Mouse (Mus musculus) heart, embryonic 13.5 days (tissue): ENCODE results near the gene Cnbp. TPM values are rescaled to one million over a fixed set of nuclear protein-coding genes. Genes with fewer than 3 reads are reported as not detected.

Experiments used
- ATAC-seq: fragments of 200-750 bp; cut with Nextera tagmentation; 2 replicates; pipeline ENCODE4 v1.8.0; 2017; ENCODE audit warnings: moderate TSS enrichment; ENCODE audit not compliant: insufficient number of reproducible peaks, low FRiP score, low TSS enrichment; ENCODE audit errors: extremely low read depth
- H3K27ac ChIP-seq: fragments of 300-500 bp; sonication (generic); replicated peaks from 2 replicates; pipeline ENCODE4 v1.5.1; 2015; ENCODE audit warnings: moderate library complexity, mild to moderate bottlenecking, inconsistent platforms
- H3K27me3 ChIP-seq: fragments of 300-500 bp; sonication (generic); replicated peaks from 2 replicates; pipeline ENCODE4 v1.6.1; 2015; ENCODE audit warnings: mild to moderate bottlenecking, inconsistent platforms
- H3K36me3 ChIP-seq: fragments of 300-500 bp; sonication (generic); 2 replicates; pipeline ENCODE4 v1.6.1; 2015; ENCODE audit warnings: mild to moderate bottlenecking, inconsistent platforms
- H3K4me1 ChIP-seq: fragments of 300-500 bp; sonication (generic); 2 replicates; pipeline ENCODE4 v1.6.1; 2015; ENCODE audit warnings: inconsistent platforms
- H3K4me2 ChIP-seq: fragments of 300-500 bp; sonication (generic); 2 replicates; pipeline ENCODE4 v1.6.1; 2015; ENCODE audit warnings: inconsistent platforms, mild to moderate bottlenecking, moderate library complexity
- H3K4me3 ChIP-seq: fragments of 300-500 bp; sonication (generic); 2 replicates; pipeline ENCODE4 v1.5.1; 2015; ENCODE audit warnings: moderate library complexity, mild to moderate bottlenecking, inconsistent platforms
- H3K9ac ChIP-seq: fragments of 300-500 bp; sonication (generic); 2 replicates; pipeline ENCODE4 v1.6.1; 2015; ENCODE audit warnings: inconsistent platforms, mild to moderate bottlenecking, moderate library complexity
- H3K9me3 ChIP-seq: fragments of 300-500 bp; sonication (generic); 2 replicates; pipeline ENCODE4 v1.6.1; 2016; ENCODE audit warnings: inconsistent platforms
- WGBS: fragments of 180-500 bp; shearing (Covaris S2); methylation state at CpG from one replicate; pipeline ENCODE4 v1.1.7; 2015; ENCODE audit warnings: mixed read lengths; 5-methylcytosine and 5-hydroxymethylcytosine counted together
- polyA plus RNA-seq: library from polyadenylated mRNA; unstranded; fragments of >200 nt; fragmentation: Nextera tagmentation; extraction: Ambion mirVana; gene quantifications from 2 replicates; pipeline ENCODE4 v1.2.1, GENCODE M21; 2015

The Cnbp gene
- polyA plus RNA-seq = 722 and 777 TPM in 2 replicates

DNA sequence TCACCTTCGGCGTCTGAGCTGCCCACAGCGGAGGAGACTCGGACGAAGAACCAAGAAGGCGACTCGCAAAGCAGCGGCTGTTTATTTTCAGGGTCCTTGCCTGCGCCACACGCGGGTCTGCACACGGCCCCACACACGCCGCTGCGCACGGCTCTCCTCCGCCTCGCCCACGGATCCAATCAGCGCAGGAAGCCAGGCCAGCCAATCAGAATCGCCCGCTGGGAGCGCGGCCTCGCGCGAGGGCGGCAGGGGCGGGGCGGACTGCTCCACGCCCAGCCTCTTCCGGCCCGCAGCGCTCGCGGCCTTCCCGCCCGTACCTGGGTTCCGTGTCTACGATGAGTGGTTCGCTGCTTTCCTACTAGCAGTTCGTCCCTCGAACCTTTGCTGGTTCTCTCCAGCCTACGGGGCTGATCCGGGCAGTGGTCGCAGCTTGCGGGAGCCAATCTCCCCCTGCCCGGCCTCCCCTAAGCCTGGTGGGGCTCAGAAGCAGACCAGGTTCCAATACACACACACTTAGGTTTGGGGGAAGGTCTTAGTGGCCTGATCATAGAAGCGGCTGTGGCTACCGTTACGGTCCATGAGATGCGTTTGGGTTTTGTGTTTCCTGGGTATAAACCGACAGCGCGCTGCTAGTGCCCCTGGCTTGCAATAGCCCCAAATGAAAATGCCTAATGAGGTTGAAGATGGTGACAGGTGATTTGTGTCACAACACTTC is at the start of gene Cnbp:
Gene Cnbp (minus strand): TSS at position 207 of the 715 bp plus-strand sequence.
- ATAC-seq = peak; percentile 97
- H3K9me3 ChIP-seq = no peaks in the 10 kb centered on the region
- WGBS = under 1% methylated on average over 53 of the region's 55 CpGs
- H3K4me2 ChIP-seq = peak within 1 kb of the TSS; percentile 78
- peaks cover 34% of the 10 kb centered on the region for H3K4me1 ChIP-seq
- H3K4me3 ChIP-seq = peak within 1 kb of the TSS; percentile 90
- H3K27ac ChIP-seq = peak within 1 kb of the TSS; percentile 93
- peaks cover 15% of the 10 kb centered on the region for H3K36me3 ChIP-seq
- no peaks in the 10 kb centered on the region for H3K27me3 ChIP-seq
- H3K9ac ChIP-seq = peak within 1 kb of the TSS; percentile 99

DNA sequence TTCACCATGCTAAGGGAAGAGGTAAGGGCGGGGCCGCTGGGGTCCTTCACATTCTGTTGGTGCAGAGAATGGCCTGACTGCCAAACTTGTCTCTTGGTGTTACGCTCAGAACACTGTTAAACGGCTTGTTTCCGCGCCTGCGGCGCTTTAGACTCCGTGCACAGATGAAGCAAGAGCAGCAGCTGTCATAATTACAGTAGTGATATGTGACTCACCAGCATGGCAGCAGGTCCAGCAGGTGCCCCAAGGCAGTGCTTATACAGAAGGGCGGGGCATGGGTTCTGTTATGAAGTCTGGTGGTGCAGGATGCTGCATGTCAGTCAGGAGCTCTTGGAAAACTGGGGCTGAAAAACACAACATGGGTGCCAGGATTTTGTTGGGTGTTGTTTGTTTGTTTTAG is 47.1 kb upstream of the Cnbp start:
- 93% methylated on average over 10 of the region's 10 CpGs for WGBS
- Histone ChIP-seq H3K9me3 (no peaks in the 10 kb centered on the region), H3K4me3 (no peak overlapping the region), H3K4me1 (no peaks in the 10 kb centered on the region), H3K9ac (no peak overlapping the region), H3K27ac (no peak overlapping the region), H3K36me3 (peaks cover 99% of the 10 kb centered on the region), H3K27me3 (no peaks in the 10 kb centered on the region), H3K4me2 (no peak overlapping the region)
- ATAC-seq = no peak

DNA sequence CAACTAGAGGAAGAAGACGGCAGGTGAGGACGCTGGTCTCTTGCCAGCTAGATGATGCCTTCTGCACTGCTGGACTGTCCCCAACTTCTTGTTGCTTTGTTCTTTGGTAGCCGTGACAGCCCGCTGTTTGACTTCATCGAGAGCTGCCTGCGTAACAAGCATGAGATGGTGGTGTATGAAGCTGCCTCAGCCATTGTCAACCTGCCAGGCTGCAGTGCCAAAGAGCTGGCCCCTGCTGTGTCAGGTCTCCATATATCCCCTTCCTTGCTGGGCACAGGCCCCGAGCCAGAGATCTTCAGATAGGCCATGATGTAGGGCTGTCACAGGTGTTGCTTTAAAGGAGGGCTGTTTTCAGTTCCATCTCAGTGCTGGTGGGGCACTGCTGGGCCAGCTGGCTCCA is 43.0 kb upstream of the Cnbp start:
- Histone ChIP-seq H3K9ac (no peak overlapping the region), H3K4me3 (no peak overlapping the region), H3K4me2 (no peak overlapping the region), H3K27me3 (no peaks in the 10 kb centered on the region), H3K36me3 (peaks cover 99% of the 10 kb centered on the region), H3K4me1 (peaks cover 3% of the 10 kb centered on the region), H3K27ac (no peak overlapping the region), H3K9me3 (no peaks in the 10 kb centered on the region)
- ATAC-seq = no peak
- WGBS = 93% methylated on average over 7 of the region's 7 CpGs

- under 1% methylated on average over 31 of the region's 31 CpGs for WGBS
Observed at GRCm38 (mm10) chr6:87887594-87888233, 36.8 kb upstream of the Cnbp start, which contains the start of gene Copg1. TSS of gene Copg1 (plus strand) at chr6:87887814.

GRCm38 (mm10) chr6:87886721-87887120 is 35.8 kb upstream of the Cnbp start:
- Histone ChIP-seq H3K4me3 (no peak overlapping the region), H3K27ac (0 out of 2 replicates have a peak overlapping the region, but pooled peaks have one; percentile 42), H3K9ac (no peak overlapping the region), H3K36me3 (peaks cover 31% of the 10 kb centered on the region), H3K4me1 (peaks cover 13% of the 10 kb centered on the region), H3K9me3 (no peaks in the 10 kb centered on the region), H3K27me3 (no peaks in the 10 kb centered on the region), H3K4me2 (no peak overlapping the region)
- WGBS = 68% methylated on average over 1 of the region's 1 CpGs
- ATAC-seq = no peak

More at GRCm38 (mm10) chr6:87887594-87888233, 36.8 kb upstream of the Cnbp start, which contains the start of gene Copg1:
- H3K27ac ChIP-seq = peak within 1 kb of the TSS; percentile 83
- H3K36me3 ChIP-seq = peaks cover 41% of the 10 kb centered on the region
- peaks cover 13% of the 10 kb centered on the region for H3K4me1 ChIP-seq
- peak; percentile 98 for ATAC-seq
- H3K9ac ChIP-seq = peak within 1 kb of the TSS; percentile 96
- peak within 1 kb of the TSS; percentile 83 for H3K4me3 ChIP-seq
- H3K4me2 ChIP-seq = peak within 1 kb of the TSS; percentile 80
- no peaks in the 10 kb centered on the region for H3K9me3 ChIP-seq
- no peaks in the 10 kb centered on the region for H3K27me3 ChIP-seq

- Histone ChIP-seq H3K9me3 (no peaks in the 10 kb centered on the region), H3K27me3 (no peaks in the 10 kb centered on the region), H3K4me3 (no peak overlapping the region), H3K36me3 (no peaks in the 10 kb centered on the region), H3K4me2 (no peak overlapping the region), H3K4me1 (0 out of 2 replicates have a peak, but pooled peaks cover 3% of the 10 kb centered on the region), H3K9ac (no peak overlapping the region), H3K27ac (no peak overlapping the region)
- 58% methylated on average over 4 of the region's 4 CpGs for WGBS
- no peak for ATAC-seq
Observed at GRCm38 (mm10) chr6:87882816-87883215, 31.9 kb upstream of the Cnbp start.

GRCm38 (mm10) chr6:87882221-87882620 is 31.3 kb upstream of the Cnbp start:
- no peaks in the 10 kb centered on the region for H3K9me3 ChIP-seq
- H3K9ac ChIP-seq = no peak overlapping the region
- H3K27ac ChIP-seq = no peak overlapping the region
- H3K4me1 ChIP-seq = 0 out of 2 replicates have a peak, but pooled peaks cover under 1% of the 10 kb centered on the region
- 61% methylated on average over 3 of the region's 3 CpGs for whole genome bisulfite sequencing
- H3K36me3 ChIP-seq = no peaks in the 10 kb centered on the region
- H3K4me2 ChIP-seq = no peak overlapping the region
- H3K4me3 ChIP-seq = no peak overlapping the region
- H3K27me3 ChIP-seq = no peaks in the 10 kb centered on the region
- ATAC-seq = no peak

DNA sequence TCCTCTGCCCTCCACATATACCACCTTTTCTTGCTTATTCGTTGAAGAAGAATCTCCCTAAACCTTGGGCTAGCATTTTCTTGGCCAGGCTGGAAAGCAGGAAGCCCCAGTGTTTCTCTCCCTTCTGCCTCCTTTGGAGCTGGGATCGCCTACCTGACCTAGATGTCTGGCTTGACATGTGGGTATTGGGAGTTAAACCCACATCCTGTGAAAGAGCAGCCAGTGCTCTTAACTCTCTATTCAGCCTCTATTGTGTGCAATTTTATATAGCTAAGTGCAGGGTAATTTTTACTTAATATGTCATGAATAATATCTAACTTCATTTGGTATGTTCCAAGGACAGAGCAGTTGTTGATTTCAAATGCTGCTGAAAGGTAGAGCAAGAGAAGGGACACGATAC is 28.7 kb upstream of the Cnbp start:
- Histone ChIP-seq H3K4me2 (no peak overlapping the region), H3K36me3 (no peaks in the 10 kb centered on the region), H3K4me3 (no peak overlapping the region), H3K27me3 (no peaks in the 10 kb centered on the region), H3K9ac (no peak overlapping the region), H3K9me3 (no peaks in the 10 kb centered on the region), H3K4me1 (no peaks in the 10 kb centered on the region), H3K27ac (no peak overlapping the region)
- WGBS = 62% methylated on average over 3 of the region's 3 CpGs
- no peak for ATAC-seq

GRCm38 (mm10) chr6:87879010-87879409 is 28.1 kb upstream of the Cnbp start:
- WGBS = 34% methylated on average over 4 of the region's 4 CpGs
- no peak overlapping the region for H3K27ac ChIP-seq

GRCm38 (mm10) chr6:87876068-87876643 is 25.2 kb upstream of the Cnbp start:
- ATAC-seq = no peak
- Histone ChIP-seq H3K27ac (no peak overlapping the region; the same call in 1 of the 2 replicates), H3K4me2 (0 out of 2 replicates have a peak overlapping the region, but pooled peaks have one; percentile 18), H3K4me3 (no peak overlapping the region), H3K36me3 (no peaks in the 10 kb centered on the region), H3K9ac (no peak overlapping the region), H3K4me1 (no peaks in the 10 kb centered on the region), H3K27me3 (no peaks in the 10 kb centered on the region), H3K9me3 (no peaks in the 10 kb centered on the region)
- 69% methylated on average over 13 of the region's 13 CpGs for WGBS

More at GRCm38 (mm10) chr6:87879010-87879409, 28.1 kb upstream of the Cnbp start:
- no peak for ATAC-seq
- Histone ChIP-seq H3K4me1 (no peaks in the 10 kb centered on the region), H3K9me3 (no peaks in the 10 kb centered on the region), H3K36me3 (no peaks in the 10 kb centered on the region), H3K9ac (no peak overlapping the region), H3K4me3 (no peak overlapping the region), H3K27me3 (no peaks in the 10 kb centered on the region), H3K4me2 (no peak overlapping the region)

GRCm38 (mm10) chr6:87875562-87875961 is 24.7 kb upstream of the Cnbp start:
- H3K27me3 ChIP-seq = no peaks in the 10 kb centered on the region
- H3K4me3 ChIP-seq = no peak overlapping the region
- WGBS = 84% methylated on average over 7 of the region's 7 CpGs
- no peaks in the 10 kb centered on the region for H3K4me1 ChIP-seq
- H3K27ac ChIP-seq = no peak overlapping the region
- H3K36me3 ChIP-seq = no peaks in the 10 kb centered on the region
- no peak for ATAC-seq
- H3K9me3 ChIP-seq = no peaks in the 10 kb centered on the region
- H3K9ac ChIP-seq = no peak overlapping the region
- H3K4me2 ChIP-seq = no peak overlapping the region
